Mouse (Mus musculus): Measurements from ENCODE around the gene Pla2g2c. TPM values are rescaled to one million over a fixed set of nuclear protein-coding genes. Genes with fewer than 3 reads are reported as not detected.
A peak's percentile ranks its signal among the peaks of the same experiment; 100 is the strongest.

The Pla2g2c gene
- 0.21 and 0.55 TPM in 2 replicates for polyA plus RNA-seq (2014; fragmentation: Nextera tagmentation; extraction: Ambion mirVana)

- Histone ChIP-seq H3K36me3 (replicated peaks; ENCODE audit: control insufficient read depth, insufficient read depth) (no peaks in the 10 kb centered on the region), H3K4me2 (replicated peaks) (peak within 1 kb of the TSS; percentile 50), H3K4me1 (replicated peaks; ENCODE audit: control insufficient read depth, insufficient read depth, low read length) (peaks cover 20% of the 10 kb centered on the region), H3K4me3 (replicated peaks; ENCODE audit: low read length) (peak within 1 kb of the TSS; percentile 21), H3K9me3 (ENCODE audit: control insufficient read depth, low read length) (no peaks in the 10 kb centered on the region), H3K9ac (peak within 1 kb of the TSS; percentile 41), H3K27ac (peak within 1 kb of the TSS; percentile 47; the same call in 1 of the 2 replicates), H3K27me3 (ENCODE audit: control insufficient read depth, insufficient read depth, low read length) (no peaks in the 10 kb centered on the region)
- no peak for DNase-seq (ENCODE audit: low spot score)
- WGBS: 49% methylated on average over 18 of the region's 18 CpGs
- no peak for ATAC-seq (ENCODE audit: low FRiP score)
Measured at GRCm38 (mm10) chr4:138724354-138725126, at the start of gene Pla2g2c. Pla2g2c (plus strand) TSS chr4:138724792.

- Histone ChIP-seq H3K9me3 (ENCODE audit: control insufficient read depth, low read length) (no peaks in the 10 kb centered on the region), H3K27ac (no peak overlapping the region), H3K36me3 (replicated peaks; ENCODE audit: control insufficient read depth, insufficient read depth) (no peaks in the 10 kb centered on the region), H3K27me3 (ENCODE audit: control insufficient read depth, insufficient read depth, low read length) (no peaks in the 10 kb centered on the region), H3K4me1 (replicated peaks; ENCODE audit: control insufficient read depth, insufficient read depth, low read length) (peaks cover 6% of the 10 kb centered on the region; the same call in 1 of the 2 replicates), H3K9ac (no peak overlapping the region), H3K4me2 (replicated peaks) (no peak overlapping the region), H3K4me3 (replicated peaks; ENCODE audit: low read length) (no peak overlapping the region)
- 13% methylated on average over 16 of the region's 16 CpGs for WGBS
- DNase-seq (ENCODE audit: low spot score): no peak
- no peak for ATAC-seq (ENCODE audit: low FRiP score)
Measured at GRCm38 (mm10) chr4:138676480-138676879, 48.1 kb upstream of the Pla2g2c start.

GRCm38 (mm10) chr4:138677579-138677978, 47.0 kb upstream of the Pla2g2c start:
- H3K9me3 ChIP-seq (ENCODE audit: control insufficient read depth, low read length): no peaks in the 10 kb centered on the region
- DNase-seq (ENCODE audit: low spot score) (peak; percentile 90), ATAC-seq (ENCODE audit: low FRiP score) (0 out of 2 replicates have a peak, but pooled peaks have one; percentile 31)
- peak overlapping the region; percentile 67 for H3K27ac ChIP-seq
- H3K9ac ChIP-seq: no peak overlapping the region; the same call in 1 of the 2 replicates
- H3K36me3 ChIP-seq (replicated peaks; ENCODE audit: control insufficient read depth, insufficient read depth): no peaks in the 10 kb centered on the region
- H3K27me3 ChIP-seq (ENCODE audit: control insufficient read depth, insufficient read depth, low read length): no peaks in the 10 kb centered on the region
- H3K4me2 ChIP-seq (replicated peaks): peak overlapping the region; percentile 56
- H3K4me1 ChIP-seq (replicated peaks; ENCODE audit: control insufficient read depth, insufficient read depth, low read length): peaks cover 9% of the 10 kb centered on the region
- H3K4me3 ChIP-seq (replicated peaks; ENCODE audit: low read length): peak overlapping the region; percentile 7; the same call in 1 of the 2 replicates
- 22% methylated on average over 16 of the region's 16 CpGs for WGBS

GRCm38 (mm10) chr4:138680124-138680523, 44.5 kb upstream of the Pla2g2c start:
- Histone ChIP-seq H3K4me2 (replicated peaks) (no peak overlapping the region), H3K9ac (no peak overlapping the region), H3K9me3 (ENCODE audit: control insufficient read depth, low read length) (no peaks in the 10 kb centered on the region), H3K27ac (no peak overlapping the region), H3K4me3 (replicated peaks; ENCODE audit: low read length) (no peak overlapping the region), H3K4me1 (replicated peaks; ENCODE audit: control insufficient read depth, insufficient read depth, low read length) (peaks cover 13% of the 10 kb centered on the region), H3K27me3 (ENCODE audit: control insufficient read depth, insufficient read depth, low read length) (no peaks in the 10 kb centered on the region), H3K36me3 (replicated peaks; ENCODE audit: control insufficient read depth, insufficient read depth) (no peaks in the 10 kb centered on the region)
- DNase-seq (ENCODE audit: low spot score) (no peak), ATAC-seq (ENCODE audit: low FRiP score) (no peak)
- 82% methylated on average over 4 of the region's 4 CpGs for WGBS

- DNase-seq (ENCODE audit: low spot score): no peak
- Histone ChIP-seq H3K27me3 (ENCODE audit: control insufficient read depth, insufficient read depth, low read length) (no peaks in the 10 kb centered on the region), H3K27ac (peak overlapping the region; percentile 66), H3K4me1 (replicated peaks; ENCODE audit: control insufficient read depth, insufficient read depth, low read length) (peaks cover 12% of the 10 kb centered on the region), H3K4me3 (replicated peaks; ENCODE audit: low read length) (no peak overlapping the region), H3K9ac (no peak overlapping the region), H3K9me3 (ENCODE audit: control insufficient read depth, low read length) (no peaks in the 10 kb centered on the region), H3K36me3 (replicated peaks; ENCODE audit: control insufficient read depth, insufficient read depth) (no peaks in the 10 kb centered on the region), H3K4me2 (replicated peaks) (no peak overlapping the region)
- WGBS: 23% methylated on average over 2 of the region's 2 CpGs
- ATAC-seq (ENCODE audit: low FRiP score): peak; percentile 53; the same call in 1 of the 2 replicates
Measured at GRCm38 (mm10) chr4:138682760-138683159, 41.8 kb upstream of the Pla2g2c start.

- WGBS: 86% methylated on average over 6 of the region's 6 CpGs
- H3K4me3 ChIP-seq (replicated peaks; ENCODE audit: low read length): no peak overlapping the region
- no peak overlapping the region for H3K27ac ChIP-seq
- DNase-seq (ENCODE audit: low spot score) (no peak), ATAC-seq (ENCODE audit: low FRiP score) (no peak)
- H3K9ac ChIP-seq: no peak overlapping the region
- H3K27me3 ChIP-seq (ENCODE audit: control insufficient read depth, insufficient read depth, low read length): 0 out of 2 replicates have a peak, but pooled peaks cover under 1% of the 10 kb centered on the region
- no peaks in the 10 kb centered on the region for H3K9me3 ChIP-seq (ENCODE audit: control insufficient read depth, low read length)
- no peak overlapping the region for H3K4me2 ChIP-seq (replicated peaks)
- H3K36me3 ChIP-seq (replicated peaks; ENCODE audit: control insufficient read depth, insufficient read depth): no peaks in the 10 kb centered on the region
- H3K4me1 ChIP-seq (replicated peaks; ENCODE audit: control insufficient read depth, insufficient read depth, low read length): peaks cover 30% of the 10 kb centered on the region
Measured at GRCm38 (mm10) chr4:138685813-138686212, 38.8 kb upstream of the Pla2g2c start.

GRCm38 (mm10) chr4:138689094-138689512, 35.5 kb upstream of the Pla2g2c start:
- ATAC-seq (ENCODE audit: low FRiP score): no peak
- WGBS: 12% methylated on average over 3 of the region's 3 CpGs

GRCm38 (mm10) chr4:138690561-138690960, 34.0 kb upstream of the Pla2g2c start:
- H3K9ac ChIP-seq: no peak overlapping the region
- WGBS: 3% methylated on average over 4 of the region's 4 CpGs
- no peaks in the 10 kb centered on the region for H3K36me3 ChIP-seq (replicated peaks; ENCODE audit: control insufficient read depth, insufficient read depth)
- DNase-seq (ENCODE audit: low spot score) (no peak), ATAC-seq (ENCODE audit: low FRiP score) (no peak)
- no peaks in the 10 kb centered on the region for H3K9me3 ChIP-seq (ENCODE audit: control insufficient read depth, low read length)
- H3K4me1 ChIP-seq (replicated peaks; ENCODE audit: control insufficient read depth, insufficient read depth, low read length): peaks cover 51% of the 10 kb centered on the region
- H3K27ac ChIP-seq: no peak overlapping the region
- 0 out of 2 replicates have a peak, but pooled peaks cover 5% of the 10 kb centered on the region for H3K27me3 ChIP-seq (ENCODE audit: control insufficient read depth, insufficient read depth, low read length)
- H3K4me3 ChIP-seq (replicated peaks; ENCODE audit: low read length): no peak overlapping the region
- no peak overlapping the region for H3K4me2 ChIP-seq (replicated peaks)

More at GRCm38 (mm10) chr4:138689094-138689512, 35.5 kb upstream of the Pla2g2c start:
- Histone ChIP-seq H3K4me2 (replicated peaks) (no peak overlapping the region), H3K27me3 (ENCODE audit: control insufficient read depth, insufficient read depth, low read length) (0 out of 2 replicates have a peak, but pooled peaks cover 5% of the 10 kb centered on the region), H3K27ac (peak overlapping the region; percentile 27), H3K36me3 (replicated peaks; ENCODE audit: control insufficient read depth, insufficient read depth) (no peaks in the 10 kb centered on the region), H3K9me3 (ENCODE audit: control insufficient read depth, low read length) (no peaks in the 10 kb centered on the region), H3K9ac (no peak overlapping the region), H3K4me1 (replicated peaks; ENCODE audit: control insufficient read depth, insufficient read depth, low read length) (peaks cover 51% of the 10 kb centered on the region), H3K4me3 (replicated peaks; ENCODE audit: low read length) (no peak overlapping the region)
- DNase-seq (ENCODE audit: low spot score): peak; percentile 47

GRCm38 (mm10) chr4:138691443-138692181, 33.0 kb upstream of the Pla2g2c start:
- H3K27ac ChIP-seq: 0 out of 2 replicates have a peak overlapping the region, but pooled peaks have one; percentile 12
- no peak overlapping the region for H3K4me2 ChIP-seq (replicated peaks)
- H3K4me1 ChIP-seq (replicated peaks; ENCODE audit: control insufficient read depth, insufficient read depth, low read length): peaks cover 51% of the 10 kb centered on the region
- no peak overlapping the region for H3K4me3 ChIP-seq (replicated peaks; ENCODE audit: low read length)
- H3K9me3 ChIP-seq (ENCODE audit: control insufficient read depth, low read length): no peaks in the 10 kb centered on the region
- 0 out of 2 replicates have a peak, but pooled peaks cover 5% of the 10 kb centered on the region for H3K27me3 ChIP-seq (ENCODE audit: control insufficient read depth, insufficient read depth, low read length)
- ATAC-seq (ENCODE audit: low FRiP score): no peak
- 9% methylated on average over 19 of the region's 19 CpGs for WGBS
- DNase-seq (ENCODE audit: low spot score): no peak
- H3K36me3 ChIP-seq (replicated peaks; ENCODE audit: control insufficient read depth, insufficient read depth): no peaks in the 10 kb centered on the region
- no peak overlapping the region for H3K9ac ChIP-seq
